Mouse (Mus musculus) kidney, postnatal 0 days (tissue): ENCODE measurements at regions not wholly inside any gene's neighbourhood (a gene's known extent, or its start where the extent isn't known, plus 50 kb on each side); places are given as distances from the start of the nearest gene placed in this dataset.

Source experiments
- ATAC-seq: fragments of 200-750 bp; cut with Nextera tagmentation; replicated peaks from 2 replicates; pipeline ENCODE4 v1.8.0; 2017; ENCODE audit warnings: low read depth, moderate number of reproducible peaks, moderate TSS enrichment, moderate library complexity; ENCODE audit not compliant: low FRiP score
- DNase-seq: peaks from one replicate; pipeline ENCODE4 v3.0.0-alpha.2; 2016; ENCODE audit warnings: low spot score
- H3K27ac ChIP-seq: fragments of 300-500 bp; sonication (generic); 2 replicates; pipeline ENCODE4 v1.5.1; 2014; ENCODE audit warnings: mild to moderate bottlenecking
- H3K27me3 ChIP-seq: fragments of 300-500 bp; sonication (generic); 2 replicates; pipeline ENCODE4 v1.6.1; 2014; ENCODE audit warnings: low read length, mixed read lengths; ENCODE audit not compliant: insufficient read depth
- H3K36me3 ChIP-seq: fragments of 300-500 bp; sonication (generic); 2 replicates; pipeline ENCODE4 v1.6.1; 2014; ENCODE audit warnings: low read length, mixed read lengths; ENCODE audit not compliant: insufficient read depth
- H3K4me1 ChIP-seq: fragments of 300-500 bp; sonication (generic); replicated peaks from 2 replicates; pipeline ENCODE4 v1.6.1; 2014; ENCODE audit warnings: antibody characterized with exemption, low read length, mixed read lengths; ENCODE audit not compliant: insufficient read depth
- H3K4me2 ChIP-seq: fragments of 300-500 bp; sonication (generic); 2 replicates; pipeline ENCODE4 v1.6.1; 2014; ENCODE audit warnings: mild to moderate bottlenecking, low read length, moderate library complexity, mixed read lengths
- H3K4me3 ChIP-seq: fragments of 300-500 bp; sonication (generic); replicated peaks from 2 replicates; pipeline ENCODE4 v1.5.1; 2014; ENCODE audit warnings: low read depth, low read length
- H3K9ac ChIP-seq: fragments of 300-500 bp; sonication (generic); 2 replicates; pipeline ENCODE4 v1.6.1; 2014; ENCODE audit warnings: low read depth, low read length
- H3K9me3 ChIP-seq: fragments of 300-500 bp; sonication (generic); replicated peaks from 2 replicates; pipeline ENCODE4 v1.6.1; 2016; ENCODE audit warnings: low read length, inconsistent platforms, mixed read lengths
- CTCF ChIP-seq: IDR thresholded peaks from 2 replicates; pipeline ENCODE4 v1.5.1; 2016; ENCODE audit warnings: antibody characterized with exemption, low read depth, mild to moderate bottlenecking, moderate library complexity
- WGBS: fragments of 180-500 bp; shearing (Covaris S2); extraction: QIAGEN DNeasy Blood & Tissue Kit; methylation state at CpG from one replicate; pipeline ENCODE4 v1.1.7; 2014; 5-methylcytosine and 5-hydroxymethylcytosine counted together

DNA sequence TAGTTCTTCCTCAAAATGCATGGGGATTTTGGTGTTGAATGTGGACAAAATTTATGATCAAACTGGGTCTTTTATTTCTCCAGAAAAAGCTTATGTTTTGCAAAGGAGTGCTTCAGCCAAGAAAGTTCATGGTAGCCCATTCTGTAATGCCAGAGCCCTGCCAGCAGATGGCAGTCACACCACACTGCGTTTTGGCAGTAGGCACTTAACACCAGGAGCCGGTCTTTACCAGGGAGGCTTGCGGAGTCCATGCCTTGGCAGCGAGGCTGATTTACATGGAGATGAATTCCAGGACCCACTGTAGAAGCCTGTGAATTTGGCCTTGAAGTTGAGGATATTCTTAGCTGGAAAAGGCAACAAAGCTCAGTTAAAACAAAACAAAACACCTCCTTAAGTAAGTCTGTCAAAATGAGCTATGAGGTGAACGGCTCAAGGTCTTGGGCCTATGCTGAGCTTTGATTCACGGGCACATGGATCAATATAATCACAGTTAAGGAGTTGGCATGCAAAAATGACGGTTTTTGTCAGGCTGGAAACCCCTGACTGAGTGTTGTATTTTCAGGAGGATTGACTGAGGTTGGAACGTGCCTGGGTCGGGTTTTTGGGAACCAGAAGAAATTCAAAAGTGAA lies 185.4 kb downstream of the Gm7489 start:
- DNase-seq = peak; percentile 83
- Histone ChIP-seq H3K9me3 (no peaks in the 10 kb centered on the region), H3K4me2 (no peak overlapping the region), H3K9ac (no peak overlapping the region), H3K4me3 (no peak overlapping the region), H3K27ac (no peak overlapping the region), H3K4me1 (no peaks in the 10 kb centered on the region), H3K36me3 (no peaks in the 10 kb centered on the region), H3K27me3 (no peaks in the 10 kb centered on the region)
- peak; percentile 85 for ATAC-seq
- 33% methylated on average over 9 of the region's 9 CpGs for WGBS
- peak; percentile 99 for TF ChIP-seq CTCF

DNA sequence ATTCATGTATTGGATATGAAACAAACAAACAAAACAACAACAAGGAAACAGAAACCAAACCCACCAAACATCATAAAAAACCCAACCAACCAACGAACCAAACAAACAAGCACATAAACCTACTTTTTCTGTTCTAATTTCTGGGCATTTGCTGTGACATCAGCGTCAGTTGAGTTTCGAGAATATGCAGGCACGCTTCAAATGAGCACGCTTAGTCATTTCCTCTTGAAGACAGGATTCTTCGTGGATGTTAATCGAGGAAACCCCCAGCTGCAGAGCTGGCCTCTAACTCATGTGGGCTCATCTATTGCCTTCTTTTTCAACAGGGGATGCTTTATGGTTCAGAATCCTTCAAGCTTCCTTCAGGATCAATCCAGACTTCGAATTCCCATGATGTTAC lies 187.0 kb downstream of the Gm7489 start:
- WGBS = 71% methylated on average over 8 of the region's 8 CpGs
- no peak overlapping the region for H3K4me2 ChIP-seq
- DNase-seq = no peak
- H3K27me3 ChIP-seq = no peaks in the 10 kb centered on the region
- H3K4me3 ChIP-seq = no peak overlapping the region
- no peak overlapping the region for H3K27ac ChIP-seq
- H3K36me3 ChIP-seq = no peaks in the 10 kb centered on the region
- no peak for TF ChIP-seq CTCF
- H3K9ac ChIP-seq = no peak overlapping the region
- ATAC-seq = no peak
- no peaks in the 10 kb centered on the region for H3K4me1 ChIP-seq
- H3K9me3 ChIP-seq = no peaks in the 10 kb centered on the region

DNA sequence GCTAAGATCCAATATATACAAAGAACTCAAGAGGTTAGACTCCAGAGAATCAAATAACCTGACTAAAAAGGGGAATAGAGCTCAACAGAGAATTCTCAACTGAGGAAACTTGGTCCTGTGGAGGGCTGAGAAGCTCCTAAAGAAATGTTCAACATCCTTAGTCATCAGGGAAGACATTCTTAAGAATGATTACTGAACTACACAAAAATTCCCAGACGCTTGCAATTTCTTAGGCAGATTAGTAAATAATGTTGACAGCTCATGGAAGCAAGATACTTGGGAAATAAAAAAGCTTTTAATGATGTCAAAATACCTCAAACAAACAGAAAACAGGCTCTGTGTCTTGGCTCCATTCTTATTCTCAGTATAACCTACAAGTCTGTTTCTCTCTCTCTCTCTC lies 206.6 kb downstream of the Gm7489 start:
- Histone ChIP-seq H3K9ac (no peak overlapping the region), H3K4me2 (no peak overlapping the region), H3K36me3 (no peaks in the 10 kb centered on the region), H3K4me1 (no peaks in the 10 kb centered on the region), H3K27ac (no peak overlapping the region), H3K9me3 (no peaks in the 10 kb centered on the region), H3K4me3 (no peak overlapping the region), H3K27me3 (no peaks in the 10 kb centered on the region)
- WGBS = 59% methylated on average over 1 of the region's 1 CpGs
- no peak for TF ChIP-seq CTCF
- peak; percentile 44 for DNase-seq
- no peak for ATAC-seq

DNA sequence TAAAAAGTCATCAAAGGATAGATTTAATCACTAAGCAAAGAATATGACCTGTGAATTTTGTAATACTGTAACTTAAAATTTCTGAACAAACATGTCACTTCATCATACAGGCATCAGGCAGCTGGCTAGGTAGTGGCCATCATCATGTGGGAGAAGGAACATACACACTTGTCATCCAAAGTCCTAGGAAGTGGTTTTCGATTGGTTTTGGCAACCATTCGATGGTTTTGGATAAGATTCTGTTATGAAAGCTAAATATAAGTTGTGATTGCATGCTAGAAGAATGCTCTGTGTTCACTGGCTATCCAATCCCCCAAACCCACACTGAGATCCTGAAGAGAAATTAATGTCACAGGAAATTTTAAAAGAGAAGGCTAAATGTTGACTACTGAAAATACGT lies 207.7 kb downstream of the Gm7489 start:
- Histone ChIP-seq H3K4me2 (no peak overlapping the region), H3K9me3 (no peaks in the 10 kb centered on the region), H3K27me3 (no peaks in the 10 kb centered on the region), H3K4me3 (no peak overlapping the region), H3K36me3 (no peaks in the 10 kb centered on the region), H3K27ac (no peak overlapping the region), H3K9ac (no peak overlapping the region), H3K4me1 (no peaks in the 10 kb centered on the region)
- no peak for DNase-seq
- TF ChIP-seq CTCF = no peak
- WGBS = 87% methylated on average over 3 of the region's 3 CpGs
- no peak for ATAC-seq

DNA sequence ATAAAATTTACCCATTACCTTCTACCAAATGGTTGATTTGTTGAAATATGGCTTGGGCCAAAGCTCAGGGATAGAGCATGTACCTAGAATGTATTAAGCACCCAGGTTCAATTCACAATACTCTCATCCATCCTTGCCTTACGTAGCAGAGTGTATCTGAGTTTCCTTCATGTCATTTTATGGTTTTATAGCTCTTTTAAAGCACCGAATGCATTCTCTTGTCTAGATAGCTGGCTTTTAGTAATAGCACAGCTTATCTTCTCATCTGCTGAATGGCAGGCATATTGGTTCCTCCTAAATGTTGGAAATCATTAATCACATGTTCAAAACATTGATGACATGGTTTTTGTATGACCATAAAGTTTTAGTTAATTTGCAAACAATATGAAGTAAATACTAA lies 212.8 kb downstream of the Gm7489 start:
- 56% methylated on average over 2 of the region's 2 CpGs for WGBS
- no peak for ATAC-seq

DNA sequence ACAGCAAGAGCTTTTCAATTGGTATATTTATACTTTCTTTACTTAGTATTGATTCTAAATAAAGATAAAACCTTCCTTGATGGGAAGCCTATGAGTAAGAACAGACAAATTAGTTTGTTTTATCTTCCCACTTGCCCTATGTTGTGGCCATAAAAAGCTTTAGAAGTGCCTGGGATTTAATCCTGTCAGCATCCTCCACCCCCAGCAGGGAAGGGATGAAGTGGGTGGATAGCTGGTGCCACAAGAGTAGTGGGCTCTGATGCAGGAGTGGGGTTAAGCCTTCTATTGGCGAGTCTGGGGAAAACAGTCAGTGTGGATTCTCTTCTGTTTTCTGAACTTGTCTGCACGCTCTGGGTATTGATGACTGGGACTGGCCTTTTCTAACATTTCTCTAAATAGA lies 227.7 kb downstream of the Gm7489 start:
- H3K4me2 ChIP-seq = no peak overlapping the region
- ATAC-seq (no peak), DNase-seq (no peak)
- H3K27me3 ChIP-seq = no peaks in the 10 kb centered on the region
- H3K27ac ChIP-seq = no peak overlapping the region
- H3K9ac ChIP-seq = no peak overlapping the region
- WGBS = 89% methylated on average over 2 of the region's 2 CpGs
- H3K36me3 ChIP-seq = no peaks in the 10 kb centered on the region
- no peaks in the 10 kb centered on the region for H3K4me1 ChIP-seq
- H3K4me3 ChIP-seq = no peak overlapping the region
- no peaks in the 10 kb centered on the region for H3K9me3 ChIP-seq
- no peak for TF ChIP-seq CTCF

More for the DNA sequence above, 212.8 kb downstream of the Gm7489 start:
- Histone ChIP-seq H3K9me3 (no peaks in the 10 kb centered on the region), H3K9ac (no peak overlapping the region), H3K4me3 (no peak overlapping the region), H3K27ac (no peak overlapping the region), H3K4me2 (no peak overlapping the region), H3K27me3 (no peaks in the 10 kb centered on the region), H3K4me1 (no peaks in the 10 kb centered on the region), H3K36me3 (no peaks in the 10 kb centered on the region)
- no peak for DNase-seq
- no peak for TF ChIP-seq CTCF

DNA sequence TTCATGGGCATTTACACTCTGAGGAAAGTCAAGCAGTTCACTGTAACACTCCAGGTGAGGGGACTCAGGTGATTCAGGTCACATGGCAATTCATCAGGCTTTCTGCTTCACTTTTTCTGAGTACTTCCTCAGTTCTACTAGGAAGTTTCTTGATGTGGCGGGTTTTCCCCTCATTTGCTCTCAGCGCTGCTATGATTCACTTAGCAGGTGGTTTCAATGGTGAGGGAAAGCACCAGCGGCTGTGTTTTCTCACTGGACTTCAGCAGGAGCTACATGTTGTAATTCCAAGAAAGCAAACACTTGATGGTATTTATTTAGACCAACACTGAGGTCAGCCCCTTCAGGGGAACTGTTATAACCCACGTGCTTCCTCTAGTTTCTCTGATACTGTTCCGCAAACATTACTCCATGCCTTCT lies 229.4 kb downstream of the Gm7489 start:
- no peaks in the 10 kb centered on the region for H3K36me3 ChIP-seq
- no peak overlapping the region for H3K9ac ChIP-seq
- no peak overlapping the region for H3K4me2 ChIP-seq
- H3K27ac ChIP-seq = no peak overlapping the region
- H3K4me1 ChIP-seq = no peaks in the 10 kb centered on the region
- no peak overlapping the region for H3K4me3 ChIP-seq
- ATAC-seq (no peak), DNase-seq (peak; percentile 36)
- no peaks in the 10 kb centered on the region for H3K27me3 ChIP-seq
- TF ChIP-seq CTCF = no peak
- whole genome bisulfite sequencing = 56% methylated on average over 5 of the region's 5 CpGs
- H3K9me3 ChIP-seq = no peaks in the 10 kb centered on the region
